Mouse (Mus musculus): ENCODE results near the gene Ints3. TPM values are rescaled to one million over a fixed set of nuclear protein-coding genes. Genes with fewer than 3 reads are reported as not detected.
"Not testable (repeated sequence)": the region's sequence is repeated elsewhere in the genome, so short reads cannot be mapped to it uniquely, and the experiment has no call there.

Gene Ints3
- total RNA-seq, 2 experiments from 2014 or later, result 71.1 to 98.9 TPM

DNA sequence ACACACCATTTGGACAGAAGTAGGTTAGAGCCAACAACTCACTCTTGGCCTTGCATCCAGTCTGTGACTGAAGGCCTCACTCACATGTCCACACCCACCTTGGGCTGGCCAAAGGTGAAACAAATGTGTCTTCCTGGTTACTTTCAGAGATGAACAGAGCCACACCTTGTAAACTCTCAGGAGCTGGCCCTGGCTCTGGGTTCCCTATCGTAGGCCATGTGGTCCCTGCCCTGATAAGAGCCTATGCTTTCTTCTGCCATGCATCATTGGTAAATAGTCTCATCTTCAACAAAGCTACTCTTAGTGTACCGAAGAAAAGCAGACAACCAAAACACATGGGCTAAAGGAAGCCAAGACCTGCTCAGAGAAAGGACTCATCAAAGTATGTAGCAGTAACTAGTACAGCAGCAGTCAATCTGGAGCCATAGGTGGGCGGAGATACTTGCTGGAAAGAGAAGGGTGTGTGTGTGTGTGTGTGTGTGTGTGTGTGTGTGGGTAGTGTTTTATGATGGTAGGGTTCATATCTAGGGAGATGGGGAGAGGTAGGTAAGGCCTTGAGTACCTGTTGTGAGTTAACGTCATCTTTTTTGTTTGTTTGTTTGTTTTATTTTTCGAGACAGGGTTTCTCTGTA is 66.3 kb downstream of the Ints3 start:
- no peak for DNase-seq (ENCODE audit: low spot score in 2 of 2)

DNA sequence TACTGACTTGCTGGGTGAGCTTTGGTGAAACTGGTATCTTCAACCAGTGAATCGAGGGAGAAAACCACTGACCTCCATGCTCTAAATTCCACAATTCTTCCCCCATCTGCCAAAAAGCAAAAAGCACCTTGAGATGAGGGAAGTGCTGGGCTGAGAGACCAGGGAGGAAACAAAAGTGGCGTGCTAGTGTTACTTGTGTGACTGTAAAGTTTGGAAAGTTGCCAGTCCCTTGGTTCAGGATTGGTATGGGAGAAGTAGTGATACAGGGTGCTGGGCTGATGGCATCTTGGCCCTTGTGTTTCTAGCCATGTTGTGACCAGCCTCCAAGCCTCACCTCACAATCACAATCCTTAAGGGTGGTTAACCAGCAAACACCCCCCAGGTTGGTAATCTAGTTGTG is 71.1 kb downstream of the Ints3 start:
- DNase-seq (ENCODE audit: low spot score in 2 of 2), result no peak

DNA sequence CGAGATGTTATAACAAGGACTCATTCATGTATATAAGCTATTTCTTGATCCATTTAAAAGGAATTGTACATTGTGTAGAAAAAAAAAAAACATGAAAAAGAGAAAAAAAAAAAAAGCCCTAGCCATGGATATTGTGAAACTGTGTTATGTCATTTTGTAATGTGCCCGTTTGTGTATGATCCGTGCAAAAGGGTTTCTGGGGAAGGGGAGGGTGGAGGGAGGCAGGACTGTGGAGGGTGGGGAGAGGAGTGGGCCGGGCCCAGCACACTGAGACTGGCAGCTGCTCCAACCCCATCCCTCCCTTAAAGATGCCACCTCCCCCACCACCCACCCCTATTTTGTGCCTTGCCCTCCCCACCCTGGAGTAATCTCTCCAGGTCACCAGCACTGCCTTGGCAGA is 71.9 kb downstream of the Ints3 start:
- DNase-seq (ENCODE audit: low spot score in 2 of 2), result no peak

DNA sequence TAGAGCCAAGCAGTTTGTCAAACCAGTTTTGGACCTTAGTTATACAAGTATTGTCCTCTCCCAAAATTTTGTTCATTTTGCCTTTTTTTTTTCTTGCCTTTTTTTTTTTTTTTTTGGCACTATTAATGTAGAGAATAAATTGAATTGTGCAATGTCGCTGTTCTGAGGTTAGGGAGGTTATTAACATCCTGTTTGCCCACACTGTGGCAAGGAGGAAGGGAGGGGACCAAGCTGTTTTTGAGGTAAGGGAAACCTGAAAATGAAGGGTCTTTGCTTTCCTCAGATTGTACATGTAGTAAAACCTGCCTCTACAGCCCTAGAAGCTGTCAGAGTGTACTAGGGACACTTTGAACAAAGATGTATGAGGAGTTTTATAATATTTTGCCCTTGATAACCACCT is 74.2 kb downstream of the Ints3 start:
- DNase-seq (ENCODE audit: low spot score in 2 of 2), result no peak

DNA sequence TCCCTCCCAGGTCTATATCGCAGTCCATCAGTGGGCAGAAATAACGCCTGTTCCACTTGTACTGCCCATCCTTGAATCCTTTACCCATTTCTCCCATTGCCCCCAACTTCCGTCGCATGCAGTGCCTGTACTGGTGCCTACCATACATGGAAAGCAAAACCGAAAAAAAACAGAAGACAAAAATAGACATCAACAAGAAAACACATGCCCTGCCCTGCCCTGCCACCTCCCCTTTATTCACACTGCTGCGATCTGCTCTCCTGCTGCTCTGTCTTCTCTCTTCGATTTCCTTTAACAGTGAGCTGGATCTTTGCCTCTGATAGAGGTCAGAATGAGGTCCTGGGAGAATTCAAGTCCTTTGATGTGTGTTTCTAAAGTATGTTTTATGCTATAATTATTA is 75.5 kb downstream of the Ints3 start:
- DNase-seq (ENCODE audit: low spot score in 2 of 2), result no peak

DNA sequence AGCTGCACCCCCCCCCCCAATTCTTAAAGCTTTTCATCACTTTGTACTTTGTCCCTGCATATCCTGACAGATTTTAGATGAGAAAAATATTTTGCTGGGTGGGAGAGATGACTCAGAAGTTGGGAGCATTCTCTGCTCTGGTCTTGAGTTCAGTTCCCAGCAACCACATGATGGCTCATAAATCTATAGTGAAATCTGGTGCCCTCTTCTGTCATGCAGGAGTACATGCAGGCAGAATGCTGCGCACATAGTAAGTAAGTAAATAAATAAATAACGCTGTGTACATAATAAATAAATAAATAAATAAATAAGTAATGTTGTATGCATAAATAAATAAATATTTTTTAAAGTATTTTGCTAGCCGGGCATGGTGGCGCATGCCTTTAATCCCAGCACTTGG is 85.6 kb downstream of the Ints3 start:
- DNase-seq (ENCODE audit: low spot score in 2 of 2), result no peak

DNA sequence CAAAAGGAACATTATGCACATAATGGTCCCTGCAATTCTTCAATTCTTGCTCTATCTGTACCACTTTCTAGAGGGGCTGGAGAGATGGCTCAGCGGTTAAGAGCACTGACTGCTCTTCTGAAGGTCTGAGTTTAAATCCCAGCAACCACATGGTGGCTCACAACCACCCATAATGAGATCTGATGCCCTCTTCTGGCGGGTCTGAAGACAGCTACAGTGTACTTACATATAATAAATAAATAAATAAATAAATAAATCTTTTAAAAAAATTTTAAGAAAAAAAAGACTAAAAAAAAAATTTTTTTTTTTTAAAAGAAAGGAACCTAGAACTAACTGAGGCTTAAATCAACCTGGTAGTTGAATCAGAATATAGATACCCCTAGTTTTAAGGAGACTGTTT is 90.6 kb downstream of the Ints3 start:
- DNase-seq (ENCODE audit: low spot score in 2 of 2), result not testable (repeated sequence)

Other genes with a start within 250 kb of the Ints3 start
- gene Rps27, start 220.0 kb downstream of the Ints3 start, total RNA-seq (2021), result 1,000 to 10,000 TPM; 2,116 to 2,128 TPM
- gene Rab13, start 219.9 kb downstream of the Ints3 start, total RNA-seq (2021), result 10 to 100 TPM; 21.1 to 30.8 TPM
- gene Jtb, start 202.0 kb downstream of the Ints3 start, total RNA-seq (2021), result 10 to 100 TPM; 66.2 to 72.2 TPM
- gene Creb3l4, start 190.1 kb downstream of the Ints3 start, total RNA-seq (2021), result under 1 TPM; 0.36 to 0.38 TPM
- 100 to 1,000 TPM; 115 to 116 TPM for gene Slc39a1, start 185.4 kb downstream of the Ints3 start, total RNA-seq (2021)
- gene Crtc2, start 179.5 kb downstream of the Ints3 start, total RNA-seq (2021), result 10 to 100 TPM; 48.5 to 51.0 TPM
- gene Dennd4b, start 168.4 kb downstream of the Ints3 start, total RNA-seq (2021), result 1 to 10 TPM; 8.6 to 9.1 TPM
- 10 to 100 TPM; 50.0 to 64.5 TPM for gene Gatad2b, start 140.4 kb downstream of the Ints3 start, total RNA-seq (2021)
- gene Slc27a3, start 43.7 kb downstream of the Ints3 start, total RNA-seq (2021), result 100 to 1,000 TPM; 102 to 110 TPM
- 100 to 1,000 TPM; 241 to 269 TPM for gene Npr1, start 32.2 kb upstream of the Ints3 start, total RNA-seq (2021)
- gene Ilf2, start 42.5 kb upstream of the Ints3 start, total RNA-seq (2021), result 10 to 100 TPM; 49.3 to 53.1 TPM
- 10 to 100 TPM; 57.3 to 59.8 TPM for gene Snapin, start 57.4 kb upstream of the Ints3 start, total RNA-seq (2021)
- gene Chtop, start 75.9 kb upstream of the Ints3 start, total RNA-seq (2021), result 100 to 1,000 TPM; 112 to 115 TPM
- 100 to 1,000 TPM; 141 to 298 TPM for gene S100a1, start 80.8 kb upstream of the Ints3 start, total RNA-seq (2021)
- gene S100a13, start 80.8 kb upstream of the Ints3 start, total RNA-seq (2021), result 10 to 100 TPM; 33.3 to 49.1 TPM
- under 1 TPM in 1 of 2 experiments, not detected in 1; 0.58 TPM for gene S100a14, start 93.2 kb upstream of the Ints3 start, total RNA-seq (2021)
- gene S100a16, start 103.6 kb upstream of the Ints3 start, total RNA-seq (2021), result 10 to 100 TPM; 52.3 to 61.9 TPM
- not detected for gene S100a3, start 127.0 kb upstream of the Ints3 start, total RNA-seq (2021)
- not detected for gene S100a2, start 156.6 kb upstream of the Ints3 start, total RNA-seq (2021)
- not detected for gene Gm42674, start 168.3 kb upstream of the Ints3 start, total RNA-seq (2021)
- gene S100a4, start 170.1 kb upstream of the Ints3 start, total RNA-seq (2021), result 10 to 100 TPM in 1 of 2 experiments, 1 to 10 TPM in 1; 5.1 to 14.9 TPM
- gene S100a5, start 174.9 kb upstream of the Ints3 start, total RNA-seq (2021), result not detected
- gene S100a6, start 179.3 kb upstream of the Ints3 start, total RNA-seq (2021), result 100 to 1,000 TPM in 1 of 2 experiments, 10 to 100 TPM in 1; 40.3 to 108 TPM
- gene S100a7a, start 220.4 kb upstream of the Ints3 start, total RNA-seq (2021), result under 1 TPM; 0.23 to 0.54 TPM
- not detected for gene S100a8, start 235.4 kb upstream of the Ints3 start, total RNA-seq (2021)